In genomic region chr1:92037039-92037438, GRCm38 (mm10) we compare ENCODE assay signal across 23 mouse cellular contexts.
DNase-seq lines count a peak whose midpoint lies in the region; ATAC-seq and TF ChIP-seq lines count a peak whose summit lies in the region.
"Had no signal": no experiment of that assay in that cellular context is flagged by ENCODE, and none has a peak within 500 bp of the region (broad histone marks: within the 10 kb centered on the region; RNA-seq: fewer than 3 reads in every experiment).

No protein-coding gene starts in this region.

- peaks cover 10% of the 10 kb centered on the region for H3K4me1 ChIP-seq in bone marrow, adult 2 months (ENCODE audit: control insufficient read depth, insufficient read depth, low read length)
- no peaks in the 10 kb centered on the region for H3K4me1 ChIP-seq in intestine, postnatal 0 days (replicated peaks; ENCODE audit: control insufficient read depth, insufficient read depth, low read length)
- H3K4me1 ChIP-seq in limb, embryonic 10.5 days = peaks cover 5% of the 10 kb centered on the region

- peak; percentile 45 for ATAC-seq in granulocyte monocyte progenitor cell, adult 5-6 weeks (replicated peaks; ENCODE audit: poor library complexity, severe bottlenecking)
- peak; percentile 63 for ATAC-seq in megakaryocyte, adult 5-6 weeks (ENCODE audit: poor library complexity, severe bottlenecking)
- ATAC-seq in intestine, postnatal 0 days = no peak
- ATAC-seq: activated CD4-positive, CD25-positive, alpha-beta regulatory T cell, adult 4 months; forebrain, embryonic 14.5 days; forebrain, embryonic 16.5 days; Patski had no signal

- no peak for TF ChIP-seq POLR2A in bone marrow, adult 2 months (IDR thresholded peaks at IDR 0.05; ENCODE audit: borderline replicate concordance, control insufficient read depth, low read depth, low read length)

- intact Hi-C loops in left cerebral cortex, postnatal 25 days (cut with DNase I) = no loop called here

- peak; percentile 24 for DNase-seq in 416B (ENCODE audit: low read depth)
- no peak for DNase-seq in cerebellum, adult 18-20 months
- no peak for DNase-seq in limb, embryonic 10.5 days (ENCODE audit: low spot score)
- no peak for DNase-seq in left cerebral cortex, postnatal 25 days (ENCODE audit: low spot score in 2 of 2)
- DNase-seq: adrenal gland, adult 8-10 months; adrenal gland, postnatal 14 days; adrenal gland, postnatal 36 days; cerebellum, adult 11 months; cerebellum, adult 2 months; cerebellum, adult 9-10 months; cerebellum, postnatal 10 days; cerebellum, postnatal 25 days; embryo, embryonic 11 days had no signal

- TF ChIP-seq CTCF in bone marrow, adult 2 months (IDR thresholded peaks at IDR 0.05; ENCODE audit: control insufficient read depth, insufficient read depth, low read length) = no peak
- TF ChIP-seq CTCF in intestine, postnatal 0 days (IDR thresholded peaks at IDR 0.05; ENCODE audit: low read depth) = no peak

- no peaks in the 10 kb centered on the region for H3K9me3 ChIP-seq in intestine, postnatal 0 days (ENCODE audit: control insufficient read depth)
- H3K9me3 ChIP-seq in limb, embryonic 10.5 days (replicated peaks) = no peaks in the 10 kb centered on the region
- H3K9me3 ChIP-seq: embryonic facial prominence, embryonic 12.5 days; forebrain, embryonic 12.5 days had no signal

- no peak overlapping the region for H3K4me2 ChIP-seq in intestine, postnatal 0 days (replicated peaks; ENCODE audit: low read depth)
- H3K4me2 ChIP-seq: embryonic facial prominence, embryonic 12.5 days; forebrain, embryonic 12.5 days had no signal

- H3K36me3 ChIP-seq in intestine, postnatal 0 days (ENCODE audit: control insufficient read depth, insufficient read depth) = no peaks in the 10 kb centered on the region
- H3K36me3 ChIP-seq in limb, embryonic 10.5 days = 0 out of 2 replicates have a peak, but pooled peaks cover 2% of the 10 kb centered on the region
- H3K36me3 ChIP-seq: forebrain, embryonic 12.5 days had no signal

- WGBS in bone marrow, adult 2 months = 37% methylated on average over 7 of the region's 7 CpGs
- 86% methylated on average over 7 of the region's 7 CpGs for WGBS in intestine, postnatal 0 days
- 95% methylated on average over 7 of the region's 7 CpGs for WGBS in limb, embryonic 10.5 days

- H3K9ac ChIP-seq in intestine, postnatal 0 days (ENCODE audit: low read depth, low read length) = no peak overlapping the region
- H3K9ac ChIP-seq: embryonic facial prominence, embryonic 12.5 days; forebrain, embryonic 12.5 days had no signal

- no peaks in the 10 kb centered on the region for H3K27me3 ChIP-seq in intestine, postnatal 0 days (replicated peaks; ENCODE audit: control insufficient read depth, insufficient read depth, low read length)
- no peaks in the 10 kb centered on the region for H3K27me3 ChIP-seq in limb, embryonic 10.5 days (ENCODE audit: low read depth, poor library complexity, severe bottlenecking)
- H3K27me3 ChIP-seq: embryonic facial prominence, embryonic 12.5 days; forebrain, embryonic 12.5 days; Patski had no signal

- no peak overlapping the region for H3K4me3 ChIP-seq in bone marrow, adult 2 months (replicated peaks; ENCODE audit: control insufficient read depth, low read depth, low read length)
- no peak overlapping the region for H3K4me3 ChIP-seq in intestine, postnatal 0 days (ENCODE audit: low read depth, low read length)
- H3K4me3 ChIP-seq in limb, embryonic 10.5 days = no peak overlapping the region
- H3K4me3 ChIP-seq: embryonic facial prominence, embryonic 12.5 days; forebrain, embryonic 12.5 days had no signal

- H3K27ac ChIP-seq in bone marrow, adult 2 months (ENCODE audit: control insufficient read depth, insufficient read depth, low read depth, low read length, poor library complexity) = peak overlapping the region; percentile 2; the same call in 1 of the 2 replicates
- H3K27ac ChIP-seq in intestine, postnatal 0 days (ENCODE audit: low read depth, low read length) = no peak overlapping the region
- no peak overlapping the region for H3K27ac ChIP-seq in limb, embryonic 10.5 days
- H3K27ac ChIP-seq: embryonic facial prominence, embryonic 12.5 days; forebrain, embryonic 12.5 days had no signal
